Mouse (Mus musculus) mouse embryonic stem cell (cell line): ENCODE results near the gene Pdzd7.

Experiments
- in situ Hi-C, 2 experiments: fragments of 300-500 bp; cut with MboI; formaldehyde crosslinking; loops; 1 replicate in 1 of 2; 3 replicates in 1 of 2; pipeline ENCODE4 v1.14.3; 2019 to 2020; ENCODE audit warnings: low sequenced_read_pairs in 2 of 2, low pct_unique_long_range_greater_than_20kb in 1 of 2, mixed read lengths in 1 of 2; ENCODE audit not compliant: unreplicated experiment in 1 of 2

The Pdzd7 gene

GRCm38 (mm10) chr19:45016341-45017215, 28.9 kb downstream of the Pdzd7 start:
- in situ Hi-C loops, result no loop called here

GRCm38 (mm10) chr19:45015518-45016281, 29.8 kb downstream of the Pdzd7 start:
- in situ Hi-C loops, result no loop called here

GRCm38 (mm10) chr19:45014981-45015402, 30.5 kb downstream of the Pdzd7 start:
- in situ Hi-C loops, result no loop called here

- in situ Hi-C loops, result no loop called here
Measured at GRCm38 (mm10) chr19:45014335-45014971, 31.1 kb downstream of the Pdzd7 start, which contains the start of gene Lzts2. TSS of gene Lzts2 (plus strand) at chr19:45014414.

- in situ Hi-C loops, result no loop called here
Measured at GRCm38 (mm10) chr19:45013581-45014225, 31.8 kb downstream of the Pdzd7 start.

- in situ Hi-C loops, result no loop called here
Measured at GRCm38 (mm10) chr19:45012636-45013035, 32.9 kb downstream of the Pdzd7 start.

- in situ Hi-C loops, result no loop called here
Measured at GRCm38 (mm10) chr19:45012219-45012618, 33.3 kb downstream of the Pdzd7 start.

- in situ Hi-C loops, result no loop called here
Measured at GRCm38 (mm10) chr19:45010646-45011045, 34.9 kb downstream of the Pdzd7 start.

GRCm38 (mm10) chr19:45007425-45008191, 37.9 kb downstream of the Pdzd7 start:
- in situ Hi-C loops, result no loop called here

- in situ Hi-C loops, result no loop called here
Measured at GRCm38 (mm10) chr19:45007021-45007420, 38.5 kb downstream of the Pdzd7 start.

GRCm38 (mm10) chr19:45005957-45006712, 39.4 kb downstream of the Pdzd7 start, which contains the start of gene Mrpl43:
TSS of gene Mrpl43 (minus strand) at chr19:45006442.
- in situ Hi-C loops, result no loop called here

- in situ Hi-C loops, result no loop called here
Measured at GRCm38 (mm10) chr19:45005444-45005843, 40.1 kb downstream of the Pdzd7 start, which contains the start of gene Twnk. TSS of gene Twnk (plus strand) at chr19:45005663.

GRCm38 (mm10) chr19:45003740-45004516, 41.6 kb downstream of the Pdzd7 start:
- in situ Hi-C loops, result no loop called here

GRCm38 (mm10) chr19:45002301-45002700, 43.2 kb downstream of the Pdzd7 start:
- in situ Hi-C loops, result no loop called here

- in situ Hi-C loops, result no loop called here
Measured at GRCm38 (mm10) chr19:44999647-45000046, 45.9 kb downstream of the Pdzd7 start.

GRCm38 (mm10) chr19:44997786-44998185, 47.7 kb downstream of the Pdzd7 start:
- in situ Hi-C loops, result no loop called here
